Mouse (Mus musculus): ENCODE measurements around the gene Bcl2.

Gene Bcl2

GRCm38 (mm10) chr1:106714530-106714981, 482 bp upstream of the Bcl2 start:
- peak; percentile 69 for DNase-seq (ENCODE audit: extremely low read depth, low read depth)

- DNase-seq (ENCODE audit: extremely low read depth, low read depth) = no peak
Measured at GRCm38 (mm10) chr1:106712330-106712729, 1.7 kb downstream of the Bcl2 start.

- no peak for DNase-seq (ENCODE audit: extremely low read depth, low read depth)
Measured at GRCm38 (mm10) chr1:106711356-106712125, 2.5 kb downstream of the Bcl2 start.

GRCm38 (mm10) chr1:106710202-106710601, 3.9 kb downstream of the Bcl2 start:
- peak; percentile 91 for DNase-seq (ENCODE audit: extremely low read depth, low read depth)

GRCm38 (mm10) chr1:106707036-106707880, 6.8 kb downstream of the Bcl2 start:
- no peak for DNase-seq (ENCODE audit: extremely low read depth, low read depth)

- DNase-seq (ENCODE audit: extremely low read depth, low read depth) = no peak
Measured at GRCm38 (mm10) chr1:106703183-106703582, 10.9 kb downstream of the Bcl2 start.

- DNase-seq (ENCODE audit: extremely low read depth, low read depth) = no peak
Measured at GRCm38 (mm10) chr1:106702471-106703175, 11.5 kb downstream of the Bcl2 start.

GRCm38 (mm10) chr1:106700520-106701114, 13.5 kb downstream of the Bcl2 start:
- DNase-seq (ENCODE audit: extremely low read depth, low read depth) = no peak

- DNase-seq (ENCODE audit: extremely low read depth, low read depth) = no peak
Measured at GRCm38 (mm10) chr1:106696472-106696871, 17.6 kb downstream of the Bcl2 start.

- no peak for DNase-seq (ENCODE audit: extremely low read depth, low read depth)
Measured at GRCm38 (mm10) chr1:106695649-106696048, 18.4 kb downstream of the Bcl2 start.

- no peak for DNase-seq (ENCODE audit: extremely low read depth, low read depth)
Measured at GRCm38 (mm10) chr1:106694316-106694715, 19.8 kb downstream of the Bcl2 start.

GRCm38 (mm10) chr1:106692599-106692998, 21.5 kb downstream of the Bcl2 start:
- no peak for DNase-seq (ENCODE audit: extremely low read depth, low read depth)

GRCm38 (mm10) chr1:106690887-106691286, 23.2 kb downstream of the Bcl2 start:
- no peak for DNase-seq (ENCODE audit: extremely low read depth, low read depth)

GRCm38 (mm10) chr1:106688161-106688516, 25.9 kb downstream of the Bcl2 start:
- no peak for DNase-seq (ENCODE audit: extremely low read depth, low read depth)

GRCm38 (mm10) chr1:106687435-106688160, 26.5 kb downstream of the Bcl2 start:
- no peak for DNase-seq (ENCODE audit: extremely low read depth, low read depth)

- DNase-seq (ENCODE audit: extremely low read depth, low read depth) = no peak
Measured at GRCm38 (mm10) chr1:106685702-106686101, 28.4 kb downstream of the Bcl2 start.

- DNase-seq (ENCODE audit: extremely low read depth, low read depth) = no peak
Measured at GRCm38 (mm10) chr1:106684546-106684945, 29.5 kb downstream of the Bcl2 start.

- no peak for DNase-seq (ENCODE audit: extremely low read depth, low read depth)
Measured at GRCm38 (mm10) chr1:106682829-106683228, 31.2 kb downstream of the Bcl2 start.

GRCm38 (mm10) chr1:106679800-106680515, 34.1 kb downstream of the Bcl2 start:
- DNase-seq (ENCODE audit: extremely low read depth, low read depth) = no peak

- no peak for DNase-seq (ENCODE audit: extremely low read depth, low read depth)
Measured at GRCm38 (mm10) chr1:106678060-106678478, 36.0 kb downstream of the Bcl2 start.

Data from MEL-GATA-1-ER (cell line).